Mouse (Mus musculus) layer of hippocampus, postnatal 36 days (tissue): Measurements from ENCODE around the gene Ppp1r15a. TPM values are rescaled to one million over a fixed set of nuclear protein-coding genes. Genes with fewer than 3 reads are reported as not detected.
A peak's percentile ranks its signal among the peaks of the same experiment; 100 is the strongest.

Experiments used
- DNase-seq, 2 experiments: peaks; one replicate each; pipeline ENCODE4 v3.0.0; 2022
- total RNA-seq, 2 experiments: library from RNA; stranded (reverse); gene quantifications; 2 replicates each; pipeline ENCODE4 v1.2.3; 2021

Ppp1r15a gene
- total RNA-seq, result 10 to 100 TPM; 17.4 to 20.0 TPM

DNA sequence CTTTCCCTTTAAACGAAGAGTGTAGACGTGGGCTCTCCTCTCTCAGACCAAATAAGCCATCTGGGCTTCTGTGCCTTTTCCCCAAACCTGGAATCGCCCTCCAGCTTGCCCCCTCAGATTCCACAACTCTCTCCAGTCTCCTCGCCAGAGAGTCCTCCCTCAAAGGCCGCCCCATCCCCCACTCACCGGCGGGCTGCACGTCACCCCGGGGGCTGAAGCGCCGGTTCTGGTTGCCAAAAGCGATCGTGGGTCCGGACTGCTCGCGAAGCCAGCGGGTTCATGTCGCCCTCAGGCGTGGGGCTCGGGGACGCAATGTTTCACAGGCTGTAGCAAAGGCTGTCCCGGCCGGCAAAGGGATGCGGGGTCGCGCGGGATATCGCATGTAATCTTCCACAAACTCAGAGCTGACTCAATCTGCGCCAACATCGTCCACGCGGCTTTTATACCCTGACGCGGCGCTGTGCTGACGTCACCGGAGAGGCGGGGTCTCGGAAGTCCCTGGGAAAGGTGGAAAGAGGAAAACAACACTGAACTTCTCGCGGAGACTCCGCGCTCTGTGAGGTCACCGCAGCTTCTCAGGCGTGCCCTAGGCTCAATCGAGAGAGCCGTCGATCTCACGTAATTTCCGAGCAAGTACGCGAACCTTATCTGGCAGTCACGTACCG, at the start of gene Ppp1r15a, which contains the start of gene Plekha4:
Gene Ppp1r15a (minus strand): TSS at position 460 of the 665 bp plus-strand sequence.
Gene Plekha4 (plus strand): TSS at position 522 of the 665 bp plus-strand sequence.
- DNase-seq, result peak; percentile 95 to 97

DNA sequence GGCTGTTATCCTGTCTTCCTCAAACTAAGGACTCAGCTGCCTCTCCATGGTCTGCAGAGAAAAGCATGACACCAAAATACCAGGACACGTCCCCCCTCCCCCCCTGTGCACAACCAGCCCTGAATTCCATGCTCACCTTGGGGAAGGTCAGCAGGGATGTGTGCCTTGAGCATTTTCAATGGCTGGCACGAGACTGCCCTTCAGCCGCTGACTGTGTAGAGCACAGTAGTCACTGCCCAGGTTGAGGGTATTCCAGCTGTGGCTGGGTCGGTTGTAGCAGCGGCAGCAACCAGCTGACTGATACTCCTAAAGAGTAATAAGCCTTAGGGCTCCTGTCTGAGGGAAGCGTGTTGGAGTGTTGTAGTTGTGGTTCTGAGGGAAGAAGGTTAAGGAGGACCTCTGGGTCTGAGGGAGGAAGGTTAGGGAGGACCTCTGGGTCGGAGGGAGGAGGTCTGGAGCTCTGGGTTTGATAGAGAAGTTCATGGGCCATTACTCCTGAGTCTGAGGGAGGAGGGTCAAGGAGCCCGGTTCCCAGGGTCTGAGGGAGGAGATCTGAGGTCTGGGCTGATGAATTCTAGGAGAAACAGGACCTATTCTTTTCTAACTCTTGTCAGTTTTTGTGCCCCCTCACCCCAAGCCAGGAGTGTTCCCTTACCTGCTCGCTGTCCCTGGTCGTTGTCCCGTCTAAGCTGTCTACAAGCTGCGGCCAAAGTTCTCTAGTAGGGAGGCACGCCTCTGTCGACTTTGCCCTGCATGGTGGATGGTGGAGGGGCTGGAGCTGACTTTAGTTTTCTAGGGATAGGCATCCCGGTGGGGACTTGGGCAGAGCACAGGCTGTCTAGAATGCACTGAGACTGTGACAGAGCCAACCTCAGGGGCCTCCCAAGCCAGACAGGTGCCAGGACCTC, 48.7 kb upstream of the Ppp1r15a start:
- DNase-seq, result no peak

DNA sequence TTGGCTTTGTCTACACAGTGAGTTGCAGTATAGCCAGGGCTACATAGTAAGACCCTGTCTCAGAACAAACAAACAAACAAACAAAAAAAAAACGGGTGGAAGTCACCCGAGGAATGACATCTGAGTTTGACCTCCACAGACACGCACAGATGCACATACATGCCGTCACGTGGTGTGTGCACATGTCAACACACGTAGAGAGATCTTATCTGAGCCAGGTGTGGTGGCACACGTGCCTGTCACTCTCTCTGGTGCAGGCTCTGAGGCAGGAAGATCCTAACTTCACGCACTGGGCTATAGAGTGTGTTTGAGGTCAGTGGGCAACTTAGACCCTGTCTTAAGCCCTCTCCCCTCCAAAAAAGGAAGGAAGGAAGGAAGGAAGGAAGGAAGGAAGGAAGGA, 47.9 kb upstream of the Ppp1r15a start:
- no peak for DNase-seq

DNA sequence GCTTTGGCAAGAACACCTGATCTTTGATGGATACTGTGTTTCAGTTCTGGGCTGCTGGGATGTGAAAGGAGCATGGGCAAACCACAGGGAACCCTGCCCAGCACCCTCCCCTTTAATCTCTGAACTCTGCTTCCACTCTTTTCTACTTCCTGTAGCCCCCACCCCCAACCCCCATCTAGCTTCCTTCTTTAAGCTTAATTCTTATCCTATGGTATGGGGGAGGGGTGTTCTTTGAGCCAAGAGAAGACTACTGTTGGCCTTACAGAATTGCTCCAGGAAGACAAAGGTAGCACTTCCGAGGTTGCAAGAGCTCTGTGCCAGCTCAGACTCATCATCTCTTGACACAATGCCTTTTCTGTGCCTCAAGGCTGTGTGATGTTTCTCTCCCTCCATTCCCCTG, 45.9 kb upstream of the Ppp1r15a start:
- no peak for DNase-seq

DNA sequence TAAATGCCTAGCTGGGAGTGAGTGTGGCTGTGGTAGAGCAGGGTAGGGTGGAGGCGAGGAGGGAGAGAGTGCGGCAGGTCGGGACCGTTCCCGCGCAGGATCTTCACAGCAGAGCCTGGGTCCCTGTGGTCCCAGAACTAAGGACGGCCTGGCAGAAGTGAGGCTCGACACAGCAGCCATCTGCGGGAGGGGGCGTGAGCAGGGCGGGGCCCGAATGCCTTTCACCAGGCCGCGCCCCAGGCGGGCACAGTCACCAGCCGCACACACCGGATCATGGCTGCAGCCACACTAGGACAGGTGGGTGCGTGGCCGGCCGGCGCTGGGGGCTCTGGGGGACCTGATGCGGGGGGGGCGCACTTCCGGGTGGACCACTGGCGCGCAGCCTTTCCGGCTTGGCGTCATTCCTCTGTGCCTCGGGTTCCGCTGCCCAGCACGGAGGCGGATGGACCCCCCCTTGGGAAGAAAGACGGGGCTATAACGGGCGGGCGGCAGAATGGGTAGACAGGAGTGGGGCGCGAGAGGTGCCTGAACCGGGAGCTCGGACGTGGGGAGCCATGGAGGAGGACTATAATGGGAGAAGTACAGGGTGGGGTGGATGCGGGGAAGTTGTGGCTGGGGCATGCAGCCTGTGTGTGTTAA, 44.2 kb upstream of the Ppp1r15a start, which contains the start of gene Bcat2:
Gene Bcat2 (plus strand): TSS at position 51 of the 639 bp plus-strand sequence.
- DNase-seq, result peak; percentile 59 to 63

DNA sequence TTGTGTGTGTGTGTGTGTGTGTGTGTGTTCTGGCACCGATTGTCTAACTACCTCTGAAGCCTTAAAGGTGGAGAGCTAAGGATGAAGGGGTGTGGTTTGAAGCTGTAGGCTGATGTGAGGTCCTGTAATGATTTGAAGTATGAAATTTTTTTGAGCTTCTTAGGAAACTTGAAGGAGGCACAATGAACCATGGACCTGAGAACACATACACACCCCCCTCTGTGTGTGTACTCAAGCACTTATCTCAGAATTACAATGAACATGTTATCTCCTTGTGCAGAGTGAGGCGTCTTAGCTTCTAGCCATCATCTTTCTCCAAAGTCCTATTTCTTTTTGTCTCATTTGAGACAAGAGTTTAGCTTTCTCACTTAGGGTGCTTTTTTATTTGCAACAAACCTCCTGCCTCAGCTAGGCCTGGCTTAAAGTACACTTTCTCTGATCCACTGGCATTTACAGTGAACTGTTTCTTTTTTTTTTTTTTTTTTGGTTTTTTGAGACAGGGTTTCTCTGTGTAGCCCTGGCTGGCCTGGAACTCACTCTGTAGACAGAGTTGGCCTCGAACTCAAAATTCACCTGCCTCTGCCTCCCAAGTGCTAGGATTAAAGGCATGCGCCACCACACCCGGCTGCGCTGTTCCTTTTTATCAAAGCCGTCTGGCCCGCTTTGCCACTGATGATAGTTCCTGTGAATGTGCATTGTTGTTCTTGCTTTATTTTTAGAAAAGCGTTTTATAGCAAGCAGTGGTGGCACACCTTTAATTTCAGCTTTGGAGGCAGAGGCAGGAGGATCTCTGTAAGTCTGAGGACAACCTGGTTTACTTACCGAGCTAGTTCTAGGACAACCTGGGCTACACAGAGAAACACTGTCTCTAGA, 42.8 kb upstream of the Ppp1r15a start:
- no peak for DNase-seq

DNA sequence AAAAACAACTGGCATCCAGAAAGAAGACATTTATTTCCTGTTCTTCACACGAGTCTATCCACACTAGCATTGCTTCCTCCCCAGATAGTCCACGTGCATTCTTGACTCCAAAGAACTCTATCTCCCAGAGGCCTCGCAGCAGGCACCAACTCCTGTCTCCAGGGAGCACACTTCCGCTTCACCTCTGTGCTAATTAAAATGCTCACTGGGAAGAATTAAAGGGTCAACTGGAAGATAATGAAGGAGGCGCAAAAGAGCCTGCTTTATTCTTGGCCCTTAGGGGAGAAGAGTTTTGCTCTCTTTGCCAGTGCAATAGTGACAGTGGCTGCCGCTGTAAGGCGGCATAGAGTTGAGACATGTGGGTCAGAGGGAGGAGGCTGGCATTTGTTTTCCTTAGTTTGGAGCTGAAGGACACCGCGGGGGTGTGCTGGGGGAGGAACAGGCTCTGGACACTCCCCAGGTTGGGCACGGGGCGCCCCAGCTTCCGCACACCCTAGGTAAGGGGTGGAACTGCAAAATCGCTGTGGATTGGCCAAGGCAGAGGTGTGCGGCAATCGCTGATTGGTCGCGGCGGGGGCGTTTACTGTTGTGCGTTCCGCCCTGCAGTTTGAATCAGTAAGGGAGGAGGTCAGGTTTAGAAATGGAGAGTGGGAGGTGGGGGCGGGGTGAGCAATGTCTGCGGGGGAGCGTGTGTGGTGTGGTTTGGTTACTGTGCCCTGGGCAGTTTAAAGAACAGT, 41.9 kb upstream of the Ppp1r15a start:
- peak; percentile 84 to 88 for DNase-seq

DNA sequence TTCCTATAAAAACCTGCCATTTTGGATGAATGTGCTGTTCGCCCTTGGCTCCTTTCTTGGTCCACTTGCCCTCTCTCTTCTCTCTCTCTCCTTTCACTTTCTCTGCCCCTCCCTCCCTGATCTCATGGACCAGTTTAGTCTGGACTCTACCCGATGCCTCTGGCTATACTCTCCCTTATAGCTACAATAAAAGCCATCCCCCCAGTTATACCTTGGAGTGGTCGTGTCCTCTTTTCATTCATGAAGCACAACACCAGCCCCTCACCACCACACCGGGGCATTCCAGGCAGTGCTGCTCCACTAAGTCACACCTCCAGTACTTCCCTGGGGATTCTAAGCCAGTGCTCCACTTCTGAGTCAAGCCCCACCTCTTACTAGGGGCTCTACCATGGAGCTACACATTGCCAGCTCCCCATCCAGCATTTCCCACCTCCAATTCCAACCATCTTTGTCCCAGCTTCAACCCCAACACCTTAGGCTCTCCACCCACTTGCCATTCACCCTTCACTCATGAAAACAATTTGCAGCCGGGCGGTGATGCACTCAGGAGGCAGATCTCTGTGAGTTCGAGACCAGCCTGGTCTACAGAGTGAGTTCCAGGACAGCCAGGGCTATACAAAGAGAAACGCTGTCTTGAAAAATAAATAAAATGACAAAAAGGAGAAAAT, 41.2 kb upstream of the Ppp1r15a start:
- DNase-seq, result no peak

DNA sequence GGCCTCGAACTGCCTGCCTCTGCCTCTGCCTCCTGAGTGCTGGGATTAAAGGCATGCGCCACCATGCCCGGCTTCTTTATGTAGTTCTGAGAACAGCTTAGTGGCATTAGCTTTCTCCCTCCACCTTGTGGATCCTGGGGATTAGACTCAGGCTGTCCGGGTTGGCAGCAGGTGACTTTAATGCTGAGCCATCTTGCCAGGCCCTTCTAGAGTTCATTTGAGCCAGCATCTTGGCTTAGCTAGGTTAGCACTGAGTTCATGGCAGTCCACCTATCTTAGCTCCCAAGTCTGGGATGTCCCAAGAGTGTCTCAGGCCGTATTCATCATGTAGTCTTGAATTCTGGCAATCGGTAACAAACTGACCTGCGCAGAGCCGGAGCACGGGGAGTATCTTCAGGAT, 39.4 kb upstream of the Ppp1r15a start:
- DNase-seq, result no peak

DNA sequence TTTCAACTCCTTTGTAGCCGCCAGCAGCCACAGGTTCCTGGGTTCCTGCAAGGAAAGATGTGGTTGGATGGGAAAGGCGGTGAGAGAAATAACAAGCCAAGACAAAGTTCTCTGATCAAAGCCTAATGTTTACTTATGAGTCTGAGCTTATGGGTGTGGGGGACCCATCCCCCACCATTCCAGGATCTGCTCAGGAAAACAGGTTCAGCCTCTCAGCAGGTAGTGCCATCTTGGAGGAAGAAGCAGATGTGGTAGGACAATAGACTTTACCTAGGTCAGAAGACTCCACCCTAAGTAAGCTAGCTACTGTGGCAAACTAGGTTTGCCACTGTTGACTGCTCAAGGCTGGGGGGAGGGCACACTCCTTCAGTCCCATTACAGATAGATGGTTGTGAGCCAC, 38.7 kb upstream of the Ppp1r15a start:
- DNase-seq, result no peak

DNA sequence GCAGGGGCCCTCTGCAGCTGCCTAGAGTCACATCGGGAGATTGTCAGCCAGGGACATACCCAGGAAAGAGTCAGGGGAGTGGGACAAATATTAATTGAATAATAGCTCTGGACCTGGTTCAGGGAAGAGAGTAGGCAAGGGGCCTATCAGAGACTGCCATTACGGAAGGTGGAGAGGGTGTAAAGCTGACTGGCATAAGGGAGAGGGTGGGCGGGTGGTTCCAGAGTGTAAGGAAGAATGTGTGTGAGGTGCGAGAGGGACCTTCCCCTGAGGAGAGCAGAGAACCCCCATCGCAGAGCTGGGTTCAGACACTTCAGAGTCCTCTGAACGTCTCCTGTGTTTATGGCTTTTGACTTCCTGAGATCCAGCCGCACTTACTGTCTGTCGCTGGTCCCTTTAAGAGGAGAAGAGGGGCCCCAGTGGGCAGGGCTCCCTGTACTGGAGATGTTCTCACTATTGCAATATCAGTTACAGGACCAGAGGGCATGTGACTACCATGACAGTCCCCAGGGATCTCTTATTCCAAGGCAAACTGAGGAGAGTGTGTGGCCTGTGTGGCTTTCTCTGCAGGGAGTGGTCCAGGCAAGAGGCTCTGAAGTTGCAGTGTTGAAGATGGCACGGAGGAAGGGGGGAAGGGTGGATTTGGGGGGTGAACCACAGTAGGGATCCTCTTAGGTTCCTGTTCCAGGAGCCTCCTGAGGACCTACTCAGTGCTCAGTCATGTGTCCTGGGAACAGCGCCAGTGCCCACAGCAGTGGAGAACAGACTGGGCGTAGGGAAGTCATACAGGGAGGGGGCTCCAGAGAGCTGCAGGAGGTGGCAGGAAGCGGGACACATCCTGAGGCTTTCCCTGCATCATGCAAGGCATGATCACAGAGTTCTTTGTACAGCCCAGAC, 35.8 kb upstream of the Ppp1r15a start:
- no peak for DNase-seq

DNA sequence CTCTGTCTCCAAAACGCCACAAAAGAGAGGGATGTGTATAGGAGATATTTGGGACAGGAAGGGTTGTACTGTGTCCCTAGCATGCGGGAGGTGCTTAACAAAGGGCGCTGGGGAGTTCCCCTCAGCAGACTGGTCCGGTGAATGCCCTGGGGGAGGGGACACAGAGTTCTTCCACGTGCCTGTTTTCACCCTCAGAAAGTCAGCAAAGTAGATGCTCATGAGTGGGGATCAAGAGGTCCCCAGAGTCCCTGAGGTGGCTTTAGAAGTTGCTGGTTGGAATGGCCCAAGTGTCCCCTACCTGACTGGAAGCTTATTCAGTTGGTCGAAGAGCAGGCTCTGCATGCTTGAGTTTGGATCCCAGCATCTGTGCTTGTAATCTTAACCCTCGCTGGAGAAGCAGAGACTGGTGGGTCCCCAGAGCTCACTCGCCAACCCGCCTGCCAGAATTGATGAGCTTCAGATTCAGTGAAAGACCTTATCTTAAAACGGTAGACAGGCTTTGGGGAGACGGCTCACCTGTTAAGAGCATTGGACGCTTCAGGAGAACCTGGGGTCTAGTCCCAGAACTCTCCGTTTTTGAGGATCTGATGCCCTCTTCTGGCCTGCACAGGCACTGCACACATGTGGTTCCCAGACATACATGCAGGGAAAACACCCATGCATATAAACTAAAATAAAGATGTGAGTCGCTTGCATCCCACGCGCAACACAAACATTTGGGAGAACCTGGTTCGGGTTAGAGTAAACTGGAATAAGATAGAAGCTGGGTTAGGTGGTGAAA, 35.0 kb upstream of the Ppp1r15a start:
- DNase-seq, result peak; percentile 75 to 79

DNA sequence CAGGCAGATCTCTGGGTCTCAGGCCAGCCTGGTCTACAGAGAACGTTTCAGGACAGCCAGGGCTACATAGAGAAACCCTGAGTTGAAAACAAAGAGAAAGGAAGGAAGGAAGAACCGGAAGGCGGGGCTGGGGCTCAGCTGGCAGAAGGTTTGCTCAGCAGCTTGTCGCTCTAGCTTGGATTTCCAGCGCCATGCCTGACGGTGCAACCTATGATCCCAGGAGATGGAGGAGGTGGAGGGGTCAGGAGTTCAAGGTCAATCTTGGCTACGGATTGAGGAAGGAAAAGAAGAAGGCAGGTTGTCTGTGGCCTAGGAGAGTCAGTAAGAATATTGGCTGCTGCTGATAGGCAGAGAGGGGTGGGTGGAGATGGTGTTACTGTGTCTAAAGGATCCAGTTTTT, 34.2 kb upstream of the Ppp1r15a start:
- no peak for DNase-seq

DNA sequence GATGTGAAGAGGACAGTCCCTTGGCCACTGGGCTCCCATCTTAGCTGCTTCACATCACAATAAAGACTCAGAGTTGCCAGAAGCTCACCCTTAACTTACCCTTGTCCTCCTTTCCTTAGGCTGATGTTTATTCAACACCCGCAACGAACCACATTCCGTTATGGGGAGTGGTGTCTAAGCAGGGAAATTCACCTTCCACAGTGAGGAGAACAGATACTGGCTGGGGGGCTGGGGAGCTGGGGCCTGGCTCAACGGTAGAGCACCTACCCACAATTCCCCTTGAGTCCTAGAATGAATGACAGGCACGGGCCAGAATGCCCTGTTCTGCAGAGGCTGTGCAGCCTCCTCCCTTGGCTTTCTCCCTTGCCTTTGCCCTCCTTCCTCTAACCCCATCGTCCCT, 32.8 kb upstream of the Ppp1r15a start:
- no peak for DNase-seq

DNA sequence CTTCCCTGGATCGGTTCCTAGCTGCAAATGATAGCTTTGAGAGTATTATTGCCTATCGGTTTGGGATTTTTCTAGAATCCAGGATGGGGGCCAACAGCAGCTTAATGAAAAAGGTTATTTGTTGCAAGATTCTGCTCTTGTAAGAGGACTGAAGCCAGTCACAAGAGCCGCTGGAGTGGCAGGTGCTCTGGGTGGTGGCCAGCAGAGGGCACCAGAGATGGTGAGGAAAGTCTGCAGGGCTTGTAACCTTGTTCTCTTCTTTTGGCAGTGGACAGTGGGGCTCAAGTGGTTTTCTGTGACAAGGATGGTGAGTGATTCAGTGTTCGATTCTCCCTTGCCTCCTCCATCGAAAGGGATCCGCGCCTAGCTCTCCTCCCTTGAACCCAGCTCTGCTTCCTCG, 29.7 kb upstream of the Ppp1r15a start:
- DNase-seq, result peak; percentile 68 to 71

DNA sequence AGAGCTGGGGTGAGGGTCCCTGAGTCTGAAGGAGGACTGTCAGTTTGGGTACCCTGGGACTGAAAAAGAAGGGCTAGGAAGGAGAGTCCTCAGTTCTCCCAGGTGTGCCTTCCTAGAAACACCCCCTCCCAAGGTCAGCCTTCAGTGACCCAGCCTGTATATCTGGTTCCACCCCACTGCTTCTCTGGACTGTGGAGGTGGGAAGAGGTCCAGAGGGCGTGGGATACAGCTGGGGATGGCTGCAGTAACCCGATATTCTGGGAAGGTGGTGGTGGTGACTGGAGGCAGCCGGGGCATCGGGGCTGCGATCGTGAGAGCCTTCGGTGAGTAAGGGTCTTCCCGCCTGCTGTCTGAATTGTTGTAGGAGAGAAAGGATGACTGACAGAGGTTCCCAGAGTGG, 28.7 kb upstream of the Ppp1r15a start, which contains the start of gene Hsd17b14:
Gene Hsd17b14 (plus strand): TSS at position 150 of the 400 bp plus-strand sequence.
- DNase-seq, result no peak

DNA sequence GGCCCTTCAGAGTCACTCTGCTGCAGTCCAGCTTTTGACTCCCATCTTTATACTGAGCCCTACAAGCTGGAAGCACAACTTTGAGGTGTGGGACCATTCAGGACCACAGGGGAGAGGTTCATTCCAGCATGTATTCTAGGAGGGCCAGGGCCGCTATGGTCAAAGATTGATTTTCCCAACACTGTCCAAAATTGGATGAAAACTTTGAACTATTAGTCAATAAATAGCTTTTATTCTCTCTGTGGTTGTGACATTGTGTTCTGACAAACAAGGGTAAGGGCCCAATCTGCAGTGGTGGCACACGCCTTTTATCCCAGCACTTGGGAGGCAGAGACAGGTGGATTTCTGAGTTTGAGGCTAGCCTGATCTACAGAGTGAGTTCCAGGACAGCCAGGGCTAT, 27.9 kb upstream of the Ppp1r15a start:
- no peak for DNase-seq

DNA sequence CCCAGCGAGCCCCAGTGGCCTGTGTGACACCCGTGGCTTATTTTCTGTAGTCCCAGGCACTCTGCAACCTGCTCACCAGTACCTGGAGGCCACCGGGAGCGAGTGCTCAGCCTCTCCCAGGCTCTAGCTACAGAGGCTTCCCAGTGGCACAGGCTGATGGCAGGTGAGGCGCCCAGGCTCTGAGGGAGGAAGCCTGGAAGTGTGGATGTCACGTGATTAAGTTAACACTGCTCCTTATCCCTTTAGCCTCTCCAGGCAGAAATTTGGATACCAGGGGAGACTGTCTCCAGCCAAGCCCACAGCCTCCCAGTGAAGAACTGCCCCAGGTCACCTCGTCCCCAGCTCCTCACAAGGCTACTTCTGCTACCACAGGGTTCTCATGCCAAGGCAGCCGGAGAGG, 27.5 kb upstream of the Ppp1r15a start:
- DNase-seq, result no peak

DNA sequence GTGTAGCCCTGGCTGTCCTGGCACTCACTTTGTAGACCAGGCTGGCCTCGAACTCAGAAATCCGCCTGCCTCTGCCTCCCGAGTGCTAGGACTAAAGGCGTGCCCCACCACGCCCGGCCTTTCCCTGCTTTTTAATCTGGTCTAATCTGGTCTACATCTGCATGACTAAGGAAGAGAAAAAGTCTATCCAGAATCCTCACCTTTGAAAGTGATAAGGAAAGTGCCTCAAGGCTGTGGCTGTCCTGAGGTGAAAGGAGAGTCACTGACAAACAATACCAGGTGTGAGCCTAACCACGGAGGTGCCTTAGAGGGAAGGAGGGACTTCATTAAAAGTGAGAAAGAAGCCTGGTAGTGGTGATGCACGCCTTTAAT, 25.4 kb upstream of the Ppp1r15a start:
- DNase-seq, result no peak
